30 mouse cellular contexts compared by ENCODE assay signal in genomic region chr6:5198590-5198989, GRCm38 (mm10). TPM values are rescaled to one million over a fixed set of nuclear protein-coding genes. Genes with fewer than 3 reads are reported as not detected.
DNase-seq lines count a peak whose midpoint lies in the region; ATAC-seq and TF ChIP-seq lines count a peak whose summit lies in the region.
"Had no signal": no experiment of that assay in that cellular context is flagged by ENCODE, and none has a peak within 500 bp of the region (broad histone marks: within the 10 kb centered on the region; RNA-seq: fewer than 3 reads in every experiment).

No protein-coding gene starts in this region.

- H3K4me1 ChIP-seq in liver, embryonic 12.5 days: peaks cover 5% of the 10 kb centered on the region; the same call in 1 of the 2 replicates
- no peaks in the 10 kb centered on the region for H3K4me1 ChIP-seq in liver, embryonic 11.5 days (replicated peaks; ENCODE audit: control insufficient read depth, insufficient read depth, low read length)
- peaks cover 13% of the 10 kb centered on the region for H3K4me1 ChIP-seq in liver, postnatal 0 days (ENCODE audit: insufficient read depth)
- H3K4me1 ChIP-seq: hindbrain, embryonic 12.5 days; hindbrain, embryonic 15.5 days had no signal

- H3K27ac ChIP-seq in liver, embryonic 12.5 days: no peak overlapping the region
- no peak overlapping the region for H3K27ac ChIP-seq in liver, embryonic 11.5 days (ENCODE audit: low read depth, low read length)
- peak overlapping the region; percentile 13; the same call in 1 of the 2 replicates for H3K27ac ChIP-seq in liver, postnatal 0 days (ENCODE audit: low read depth)
- no peak overlapping the region for H3K27ac ChIP-seq in layer of hippocampus, adult 2 months
- H3K27ac ChIP-seq: gastrocnemius, adult 2 months; heart, adult 2 months; hindbrain, embryonic 12.5 days; hindbrain, embryonic 15.5 days had no signal

- no peak overlapping the region for H3K4me3 ChIP-seq in liver, embryonic 12.5 days
- H3K4me3 ChIP-seq in liver, embryonic 11.5 days (ENCODE audit: low read depth, low read length): no peak overlapping the region
- no peak overlapping the region for H3K4me3 ChIP-seq in liver, postnatal 0 days (ENCODE audit: low read depth, low read length)
- no peak overlapping the region for H3K4me3 ChIP-seq in layer of hippocampus, adult 2 months
- H3K4me3 ChIP-seq: gastrocnemius, adult 2 months; heart, adult 2 months; hindbrain, embryonic 12.5 days; hindbrain, embryonic 15.5 days had no signal

- no peaks in the 10 kb centered on the region for H3K9me3 ChIP-seq in liver, embryonic 12.5 days (replicated peaks)
- H3K9me3 ChIP-seq in liver, embryonic 11.5 days (ENCODE audit: control insufficient read depth, low read length): no peaks in the 10 kb centered on the region
- no peaks in the 10 kb centered on the region for H3K9me3 ChIP-seq in liver, postnatal 0 days (ENCODE audit: low read length)
- H3K9me3 ChIP-seq: hindbrain, embryonic 12.5 days; hindbrain, embryonic 15.5 days had no signal

- H3K36me3 ChIP-seq in liver, embryonic 12.5 days: no peaks in the 10 kb centered on the region
- no peaks in the 10 kb centered on the region for H3K36me3 ChIP-seq in liver, embryonic 11.5 days (ENCODE audit: control insufficient read depth, insufficient read depth, low read length)
- H3K36me3 ChIP-seq in liver, postnatal 0 days (replicated peaks; ENCODE audit: insufficient read depth, low read length): no peaks in the 10 kb centered on the region
- H3K36me3 ChIP-seq: hindbrain, embryonic 12.5 days; hindbrain, embryonic 15.5 days had no signal

- H3K27me3 ChIP-seq in liver, embryonic 12.5 days (replicated peaks): peaks cover 5% of the 10 kb centered on the region; the same call in 1 of the 2 replicates
- no peaks in the 10 kb centered on the region for H3K27me3 ChIP-seq in liver, embryonic 11.5 days (replicated peaks; ENCODE audit: control insufficient read depth, insufficient read depth, low read length)
- H3K27me3 ChIP-seq in liver, postnatal 0 days (ENCODE audit: insufficient read depth, low read length): no peaks in the 10 kb centered on the region
- H3K27me3 ChIP-seq: hindbrain, embryonic 12.5 days; hindbrain, embryonic 15.5 days had no signal

- TF ChIP-seq EP300 in liver, postnatal 0 days (IDR thresholded peaks at IDR 0.05; ENCODE audit: low read depth): no peak

- 73% methylated on average over 5 of the region's 5 CpGs for WGBS in liver, embryonic 12.5 days (ENCODE audit: insufficient replicate concordance)
- WGBS in liver, embryonic 11.5 days: 90% methylated on average over 5 of the region's 5 CpGs
- WGBS in liver, postnatal 0 days (ENCODE audit: insufficient replicate concordance): 59% methylated on average over 5 of the region's 5 CpGs

- no peak for TF ChIP-seq CTCF in liver, postnatal 0 days (IDR thresholded peaks at IDR 0.05; ENCODE audit: low read depth)
- no peak for TF ChIP-seq CTCF in layer of hippocampus, adult 2 months (conservative IDR thresholded peaks at IDR 0.05)

- 0 out of 2 replicates have a peak, but pooled peaks have one; percentile 30 for ATAC-seq in liver, embryonic 12.5 days
- no peak for ATAC-seq in liver, embryonic 11.5 days (replicated peaks; ENCODE audit: low FRiP score)
- ATAC-seq in liver, postnatal 0 days: peak; percentile 46; the same call in 1 of the 2 replicates
- ATAC-seq: CD4-positive, CD25-positive, alpha-beta regulatory T cell, adult 4 months; forebrain, embryonic 14.5 days; forebrain, postnatal 0 days had no signal

- H3K9ac ChIP-seq in liver, embryonic 12.5 days: no peak overlapping the region
- H3K9ac ChIP-seq in liver, embryonic 11.5 days (ENCODE audit: low read depth, low read length): no peak overlapping the region
- H3K9ac ChIP-seq in liver, postnatal 0 days (replicated peaks): no peak overlapping the region
- H3K9ac ChIP-seq: forebrain, postnatal 0 days; hindbrain, embryonic 12.5 days; hindbrain, embryonic 15.5 days had no signal

- no peak for DNase-seq in liver, embryonic 11.5 days (ENCODE audit: low spot score)
- DNase-seq in lung, postnatal 36 days: peak; percentile 44
- no peak for DNase-seq in lung, postnatal 4 days
- DNase-seq in gonadal fat pad, adult 2 months (ENCODE audit: low read depth): peak; percentile 62
- no peak for DNase-seq in liver, postnatal 0 days
- no peak for DNase-seq in ovary, postnatal 14 days (ENCODE audit: low spot score)
- no peak for DNase-seq in layer of hippocampus, adult 2 months (ENCODE audit: low spot score in 2 of 2)
- DNase-seq: adrenal gland, adult 2 months; adrenal gland, postnatal 14 days; cerebellum, adult 18-20 months; cerebellum, adult 9-10 months; cerebellum, postnatal 14 days; forebrain, postnatal 0 days; gastrocnemius, adult 2 months; gastrocnemius, postnatal 14 days; heart, adult 2 months had no signal

- no peak overlapping the region for H3K4me2 ChIP-seq in liver, embryonic 12.5 days
- no peak overlapping the region for H3K4me2 ChIP-seq in liver, embryonic 11.5 days
- no peak overlapping the region for H3K4me2 ChIP-seq in liver, postnatal 0 days (ENCODE audit: low read depth, low read length)
- H3K4me2 ChIP-seq: heart, embryonic 11.5 days; hindbrain, embryonic 12.5 days; hindbrain, embryonic 15.5 days had no signal

RNA-seq across cellular contexts. Expression of gene Pon1, which starts 4.8 kb away (rescaled TPM):
- polyA plus RNA-seq in liver, embryonic 12.5 days (2016; fragmentation: Nextera tagmentation; extraction: Ambion mirVana): 0.66 and 0.98 TPM in 2 replicates
- 0.75 and 1.5 TPM in 2 replicates for polyA plus RNA-seq in liver, embryonic 11.5 days (2014; fragmentation: Nextera tagmentation; extraction: Ambion mirVana)
- 0.70 and 1.6 TPM in 2 replicates for polyA plus RNA-seq in gonadal fat pad, adult 2 months (2012; rRNA removed)
- 503 and 548 TPM in 2 replicates for polyA plus RNA-seq in liver, postnatal 0 days (2015; fragmentation: Nextera tagmentation; extraction: Ambion mirVana)
- total RNA-seq in layer of hippocampus, adult 2 months (2021): not detected
- total RNA-seq: gastrocnemius, postnatal 14 days; heart, postnatal 25 days; hematopoietic stem cell, adult 5-6 weeks; MEL had no signal
- polyA plus RNA-seq: C2C12; CD4-positive, CD25-positive, alpha-beta regulatory T cell, adult 4 months; embryonic facial prominence, embryonic 11.5 days; frontal cortex, adult 2 months; heart, embryonic 14.5 days; heart, postnatal 0 days; hindbrain, embryonic 12.5 days had no signal

RNA-seq across cellular contexts. Expression of gene Pon3, which starts 57.5 kb away (rescaled TPM):
- polyA plus RNA-seq in liver, embryonic 12.5 days (2016; fragmentation: Nextera tagmentation; extraction: Ambion mirVana): 15.4 and 16.0 TPM in 2 replicates
- polyA plus RNA-seq in liver, embryonic 11.5 days (2014; fragmentation: Nextera tagmentation; extraction: Ambion mirVana): 17.8 and 18.5 TPM in 2 replicates
- 29.3 and 38.2 TPM in 2 replicates for polyA plus RNA-seq in gonadal fat pad, adult 2 months (2012; rRNA removed)
- polyA plus RNA-seq in liver, postnatal 0 days (2015; fragmentation: Nextera tagmentation; extraction: Ambion mirVana): 43.3 and 44.4 TPM in 2 replicates
- total RNA-seq in layer of hippocampus, adult 2 months (2021): 1 to 10 TPM; 2.5 to 3.3 TPM

Comparison
In these comparisons a context has a peak if more than half of its experiments do, and no peak if none do; other contexts are left out.
1. DNase-seq: peak in lung, postnatal 36 days (single experiment) and gonadal fat pad, adult 2 months (single experiment); none in liver, embryonic 11.5 days (single experiment), lung, postnatal 4 days (0 of 2), liver, postnatal 0 days (single experiment), ovary, postnatal 14 days (single experiment) and layer of hippocampus, adult 2 months (0 of 2).
2. RNA of gene Pon1, which starts 4.8 kb away (polyA plus RNA-seq): 503 to 548 TPM in liver, postnatal 0 days; 0.75 to 1.5 TPM in liver, embryonic 11.5 days, 0.70 to 1.6 TPM in gonadal fat pad, adult 2 months and 0.66 to 0.98 TPM in liver, embryonic 12.5 days; every median in the first group is over 100 times any median in the second.